Mouse (Mus musculus): ENCODE measurements around the gene Lhcgr. TPM values are rescaled to one million over a fixed set of nuclear protein-coding genes. Genes with fewer than 3 reads are reported as not detected.
A peak's percentile ranks its signal among the peaks of the same experiment; 100 is the strongest.

The Lhcgr gene
- polyA plus RNA-seq, 1 experiment from 2014 or later = 2.8 TPM

DNA sequence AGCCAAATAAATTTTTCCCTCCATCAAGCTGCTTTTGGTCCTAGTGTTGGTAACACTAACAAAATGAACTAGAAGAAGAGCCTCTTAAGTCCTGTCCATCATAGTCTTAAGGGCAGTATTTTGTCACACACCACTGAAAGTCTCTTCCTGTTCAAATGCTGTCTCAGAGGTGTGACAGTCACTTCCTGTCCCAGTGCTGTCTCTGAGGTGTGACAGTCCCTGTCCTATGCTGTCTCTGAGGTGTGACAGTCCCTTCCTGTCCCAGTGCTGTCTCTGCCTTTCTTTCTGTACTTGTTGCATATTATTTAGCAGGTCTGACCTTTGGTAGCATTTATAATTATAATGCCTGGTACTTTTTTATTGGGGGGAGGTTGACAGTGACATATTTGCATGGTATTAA, 90.9 kb downstream of the Lhcgr start:
- H3K36me3 ChIP-seq = no peaks in the 10 kb centered on the region
- H3K4me1 ChIP-seq (replicated peaks) = peaks cover 7% of the 10 kb centered on the region; the same call in 1 of the 2 replicates
- H3K4me3 ChIP-seq = no peak overlapping the region
- no peak for ATAC-seq (ENCODE audit: low FRiP score, low read depth)
- no peak overlapping the region for H3K9ac ChIP-seq
- no peak overlapping the region for H3K4me2 ChIP-seq
- H3K27me3 ChIP-seq = no peaks in the 10 kb centered on the region
- no peaks in the 10 kb centered on the region for H3K9me3 ChIP-seq
- H3K27ac ChIP-seq (replicated peaks) = no peak overlapping the region

GRCm38 (mm10) chr17:88696656-88697333, 95.0 kb downstream of the Lhcgr start:
- 43% methylated on average over 9 of the region's 9 CpGs for WGBS
- no peak overlapping the region for H3K27ac ChIP-seq (replicated peaks)

DNA sequence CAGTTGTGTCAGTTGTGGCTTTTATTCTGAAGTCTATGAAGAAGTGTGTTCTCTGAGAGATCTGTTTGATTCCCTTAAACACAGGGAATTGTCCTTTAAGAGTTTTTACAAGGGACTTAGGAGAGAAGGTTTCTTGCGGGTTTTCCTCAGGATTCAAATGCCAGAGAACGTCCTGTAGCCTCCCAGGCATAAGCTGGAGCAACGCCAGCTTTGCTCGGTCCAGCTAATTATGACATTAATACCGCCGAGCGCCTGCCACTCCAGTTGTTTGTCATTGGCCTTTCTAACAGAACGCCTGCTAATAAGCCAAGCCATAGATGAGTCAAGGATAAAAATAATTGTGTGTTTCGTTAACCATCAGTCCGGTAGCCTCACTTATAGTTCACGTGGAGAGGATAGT, 103.6 kb downstream of the Lhcgr start:
- Histone ChIP-seq H3K4me2 (no peak overlapping the region), H3K9ac (no peak overlapping the region), H3K9me3 (no peaks in the 10 kb centered on the region), H3K4me1 (replicated peaks) (peaks cover 7% of the 10 kb centered on the region; the same call in 1 of the 2 replicates), H3K4me3 (no peak overlapping the region), H3K36me3 (no peaks in the 10 kb centered on the region), H3K27ac (replicated peaks) (no peak overlapping the region), H3K27me3 (no peaks in the 10 kb centered on the region)
- ATAC-seq (ENCODE audit: low FRiP score, low read depth) = no peak
- 47% methylated on average over 11 of the region's 11 CpGs for WGBS

More at GRCm38 (mm10) chr17:88696656-88697333, 95.0 kb downstream of the Lhcgr start:
- Histone ChIP-seq H3K27me3 (no peaks in the 10 kb centered on the region), H3K9me3 (no peaks in the 10 kb centered on the region), H3K4me2 (no peak overlapping the region), H3K9ac (no peak overlapping the region), H3K4me1 (replicated peaks) (peaks cover 7% of the 10 kb centered on the region; the same call in 1 of the 2 replicates), H3K4me3 (no peak overlapping the region), H3K36me3 (no peaks in the 10 kb centered on the region)
- ATAC-seq (ENCODE audit: low FRiP score, low read depth) = no peak; the same call in 1 of the 2 replicates

GRCm38 (mm10) chr17:88675310-88676309, 116.2 kb downstream of the Lhcgr start:
- 92% methylated on average over 23 of the region's 23 CpGs for WGBS
- ATAC-seq (ENCODE audit: low FRiP score, low read depth) = no peak
- no peaks in the 10 kb centered on the region for H3K4me1 ChIP-seq (replicated peaks)
- H3K27me3 ChIP-seq = no peaks in the 10 kb centered on the region
- no peak overlapping the region for H3K4me3 ChIP-seq
- H3K9me3 ChIP-seq = no peaks in the 10 kb centered on the region
- H3K27ac ChIP-seq (replicated peaks) = no peak overlapping the region
- H3K36me3 ChIP-seq = no peaks in the 10 kb centered on the region
- no peak overlapping the region for H3K4me2 ChIP-seq
- no peak overlapping the region for H3K9ac ChIP-seq

- Histone ChIP-seq H3K27me3 (no peaks in the 10 kb centered on the region), H3K9me3 (no peaks in the 10 kb centered on the region), H3K36me3 (no peaks in the 10 kb centered on the region), H3K9ac (no peak overlapping the region), H3K4me3 (no peak overlapping the region), H3K4me1 (replicated peaks) (0 out of 2 replicates have a peak, but pooled peaks cover 7% of the 10 kb centered on the region), H3K27ac (replicated peaks) (no peak overlapping the region), H3K4me2 (no peak overlapping the region)
- 72% methylated on average over 4 of the region's 4 CpGs for WGBS
- ATAC-seq (ENCODE audit: low FRiP score, low read depth) = no peak
These were observed 121.0 kb downstream of the Lhcgr start for GRCm38 (mm10) chr17:88670800-88671199.

DNA sequence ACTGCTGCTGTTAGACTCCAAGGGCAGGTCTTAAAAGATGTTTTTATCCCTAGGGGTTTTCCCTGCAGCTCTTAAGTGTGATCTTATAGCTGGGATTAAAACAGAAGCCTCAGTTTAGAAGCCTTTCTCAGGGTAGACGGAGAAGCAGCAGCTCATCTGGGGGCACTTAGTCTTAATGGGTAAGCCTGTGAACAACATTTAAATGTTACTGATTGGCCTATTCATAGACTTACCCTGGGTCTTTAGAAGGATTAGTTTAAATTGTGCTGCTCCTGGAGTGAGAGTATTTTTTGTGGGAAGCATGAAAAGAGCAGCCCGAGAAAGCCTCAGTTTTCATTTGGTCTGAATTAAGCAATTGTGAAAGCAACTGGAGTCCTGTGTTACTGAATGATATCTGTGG, 121.9 kb downstream of the Lhcgr start:
- Histone ChIP-seq H3K27me3 (no peaks in the 10 kb centered on the region), H3K27ac (replicated peaks) (no peak overlapping the region), H3K4me3 (no peak overlapping the region), H3K36me3 (no peaks in the 10 kb centered on the region), H3K4me2 (no peak overlapping the region), H3K9ac (no peak overlapping the region), H3K9me3 (no peaks in the 10 kb centered on the region), H3K4me1 (replicated peaks) (0 out of 2 replicates have a peak, but pooled peaks cover 7% of the 10 kb centered on the region)
- ATAC-seq (ENCODE audit: low FRiP score, low read depth) = no peak
- WGBS = 40% methylated on average over 2 of the region's 2 CpGs

GRCm38 (mm10) chr17:88668452-88668851, 123.3 kb downstream of the Lhcgr start, which contains the start of gene Gtf2a1l:
Gtf2a1l (plus strand) TSS chr17:88668660.
- Histone ChIP-seq H3K27me3 (no peaks in the 10 kb centered on the region), H3K9me3 (no peaks in the 10 kb centered on the region), H3K9ac (no peak within 1 kb of the TSS), H3K4me3 (peak within 1 kb of the TSS; percentile 6; the same call in 1 of the 2 replicates), H3K27ac (replicated peaks) (no peak within 1 kb of the TSS), H3K36me3 (no peaks in the 10 kb centered on the region), H3K4me2 (peak within 1 kb of the TSS; percentile 49), H3K4me1 (replicated peaks) (0 out of 2 replicates have a peak, but pooled peaks cover 7% of the 10 kb centered on the region)
- peak; percentile 71 for ATAC-seq (ENCODE audit: low FRiP score, low read depth)
- WGBS = 31% methylated on average over 21 of the region's 21 CpGs

Other genes starting within 250 kb of the Lhcgr start
- 1.7 and 2.0 TPM in 2 replicates for gene Ston1, start 194.3 kb downstream of the Lhcgr start, polyA plus RNA-seq (2015; fragmentation: Nextera tagmentation; extraction: Ambion mirVana)
- 0.49 TPM in 1 of 2 replicates, not detected in the other for gene Gtf2a1l, start 123.3 kb downstream of the Lhcgr start, polyA plus RNA-seq (2015; fragmentation: Nextera tagmentation; extraction: Ambion mirVana)